Mouse (Mus musculus) liver, adult 2 months (tissue): ENCODE results near the gene Dirc2.

Experiments
- CTCF ChIP-seq: fragments of 200-500 bp; IDR thresholded peaks from 2 replicates; pipeline ENCODE4 v1.5.1; 2011; ENCODE audit warnings: low read depth, low read length, control low read depth
- POLR2A ChIP-seq: fragments of 200-500 bp; IDR thresholded peaks from 2 replicates; pipeline ENCODE4 v1.6.1; 2011; ENCODE audit warnings: low read length, control low read depth; ENCODE audit not compliant: insufficient read depth; ENCODE audit errors: extremely low read depth

DNA sequence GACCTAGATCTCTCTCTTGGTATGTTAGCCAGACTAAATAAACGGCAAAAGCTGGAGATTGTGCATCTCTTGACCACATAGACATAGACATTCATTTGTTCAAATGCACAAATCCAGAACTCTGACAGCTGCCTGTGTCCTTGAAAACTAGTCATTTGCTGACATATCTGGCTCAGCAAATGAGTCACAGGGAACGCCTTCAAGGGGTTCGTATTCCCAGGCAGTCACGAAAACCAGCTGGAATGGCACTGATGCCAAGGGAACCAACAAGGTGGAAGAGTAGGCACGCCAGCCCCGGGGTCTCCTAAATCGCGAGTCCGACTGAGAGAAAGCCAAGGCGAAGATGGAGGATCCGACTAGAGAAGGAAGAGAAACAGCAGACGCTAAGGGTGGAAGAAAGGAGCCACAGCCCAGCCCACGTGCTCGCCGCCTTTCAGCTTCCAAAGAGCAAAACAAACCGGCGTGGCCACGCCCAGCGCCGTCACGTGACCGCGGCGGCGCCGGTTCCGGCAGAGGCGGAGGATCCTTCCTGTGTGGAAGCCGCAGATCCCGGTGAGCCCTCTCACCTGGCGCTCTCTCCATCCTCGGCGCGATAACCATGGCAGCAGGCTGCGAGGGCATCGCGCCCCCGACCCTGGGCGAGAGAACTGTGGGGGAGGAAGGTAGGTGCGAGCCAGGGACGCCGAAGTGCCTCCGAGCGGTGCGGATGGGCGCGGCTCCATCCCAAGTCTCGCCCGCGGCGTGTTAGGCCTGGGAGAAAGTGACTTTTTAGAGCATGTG, 912 bp upstream of the Dirc2 start, which contains the start of gene Hspbap1:
- TF ChIP-seq CTCF (no peak), POLR2A (no peak)
